Mouse (Mus musculus) T-helper 17 cell (primary cell): ENCODE results near the gene Olfr806.

ENCODE experiments used
- in situ Hi-C, 2 experiments: fragments of 300-600 bp; cut with MboI, MseI; formaldehyde crosslinking; loops; 1 replicate in 1 of 2; 2 replicates in 1 of 2; pipeline ENCODE4 v1.15.1; 2025; ENCODE audit warnings: high pct_unique_total_duplicates in 2 of 2

The Olfr806 gene

GRCm38 (mm10) chr10:129741821-129742220 is at the start of gene Olfr806:
Gene Olfr806 (minus strand): TSS chr10:129741921.
- in situ Hi-C loops = no loop called here

GRCm38 (mm10) chr10:129778123-129778522 is 36.4 kb upstream of the Olfr806 start:
- in situ Hi-C loops = no loop called here

GRCm38 (mm10) chr10:129774338-129774737 is 32.6 kb upstream of the Olfr806 start, which contains the start of gene Olfr809:
Gene Olfr809 (plus strand): TSS chr10:129774638.
- in situ Hi-C loops = no loop called here

- in situ Hi-C loops = no loop called here
These were observed 23.5 kb upstream of the Olfr806 start, which contains the start of gene Olfr808 for GRCm38 (mm10) chr10:129765182-129765581. Gene Olfr808 (plus strand): TSS chr10:129765482.

- in situ Hi-C loops = no loop called here
These were observed 16.0 kb upstream of the Olfr806 start, which contains the start of gene Olfr807 for GRCm38 (mm10) chr10:129757693-129758092. Gene Olfr807 (minus strand): TSS chr10:129757793.

GRCm38 (mm10) chr10:129729275-129729674 is 12.4 kb downstream of the Olfr806 start, which contains the start of gene Olfr805:
Gene Olfr805 (minus strand): TSS chr10:129729375.
- in situ Hi-C loops = no loop called here

GRCm38 (mm10) chr10:129702910-129703309 is 38.8 kb downstream of the Olfr806 start, which contains the start of gene Olfr804:
Gene Olfr804 (plus strand): TSS chr10:129703210.
- in situ Hi-C loops = no loop called here

GRCm38 (mm10) chr10:129694186-129694585 is 47.5 kb downstream of the Olfr806 start, which contains the start of gene Olfr803:
Gene Olfr803 (minus strand): TSS chr10:129694286.
- in situ Hi-C loops = no loop called here

GRCm38 (mm10) chr10:129688069-129688468 is 53.7 kb downstream of the Olfr806 start, which contains the start of gene Olfr802:
Gene Olfr802 (minus strand): TSS chr10:129688169.
- in situ Hi-C loops = no loop called here
